Mouse (Mus musculus): ENCODE results near the gene Gm27029.

DNA sequence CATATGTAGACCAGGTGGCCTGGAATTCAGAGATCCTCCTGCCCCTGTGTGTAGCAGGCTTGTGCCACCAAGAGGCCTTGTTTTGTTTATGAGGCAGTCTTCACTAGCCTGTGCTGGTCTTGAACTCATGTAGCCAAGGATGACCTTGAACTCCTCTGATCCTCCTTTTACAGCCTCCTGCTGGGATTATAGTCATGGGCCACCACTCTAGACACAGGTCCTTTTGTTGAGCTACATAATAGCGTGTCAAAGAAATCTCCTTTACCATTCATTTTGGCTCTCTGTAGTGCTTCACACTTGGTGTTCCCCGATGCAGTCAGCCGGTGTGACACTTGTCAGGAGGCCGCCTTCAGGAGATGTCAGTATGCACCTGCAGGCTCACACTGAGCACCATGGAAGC is 12.3 kb upstream of the Gm27029 start:
- no peak for TF ChIP-seq CTCF (IDR thresholded peaks at IDR 0.05; ENCODE audit: low read depth, low read length)
- no peak for TF ChIP-seq POLR2A (IDR thresholded peaks at IDR 0.05; ENCODE audit: borderline replicate concordance, low read depth, low read length)

Data from bone marrow macrophage, adult 2 months (primary cell).